Mouse (Mus musculus): ENCODE measurements around the gene Syt12. TPM values are rescaled to one million over a fixed set of nuclear protein-coding genes. Genes with fewer than 3 reads are reported as not detected.

Syt12 gene
- polyA plus RNA-seq, 1 experiment from 2014 or later, result 1.9 TPM

- H3K36me3 ChIP-seq (ENCODE audit: control insufficient read depth, insufficient read depth, low read length), result no peaks in the 10 kb centered on the region
- H3K4me1 ChIP-seq (ENCODE audit: control insufficient read depth, insufficient read depth, low read length), result peaks cover 3% of the 10 kb centered on the region; the same call in 1 of the 2 replicates
- H3K4me3 ChIP-seq (ENCODE audit: low read depth, low read length), result peak within 1 kb of the TSS; percentile 66
- ATAC-seq (peak; percentile 100), DNase-seq (ENCODE audit: low spot score) (peak; percentile 100)
- no peaks in the 10 kb centered on the region for H3K9me3 ChIP-seq (replicated peaks; ENCODE audit: control insufficient read depth, low read length)
- H3K9ac ChIP-seq (ENCODE audit: low read length), result peak within 1 kb of the TSS; percentile 61
- no peaks in the 10 kb centered on the region for H3K27me3 ChIP-seq (replicated peaks; ENCODE audit: control insufficient read depth, insufficient read depth, low read length)
- no peak within 1 kb of the TSS for H3K27ac ChIP-seq (ENCODE audit: low read depth, low read length)
- peak within 1 kb of the TSS; percentile 72 for H3K4me2 ChIP-seq (ENCODE audit: low read length)
- under 1% methylated on average over 81 of the region's 82 CpGs for WGBS
These were observed 33.0 kb upstream of the Syt12 start, which contains the start of gene Pcx for GRCm38 (mm10) chr19:4509986-4510963. Gene Pcx, plus strand, starts transcription at chr19:4510472.

GRCm38 (mm10) chr19:4507746-4508145 is 30.5 kb upstream of the Syt12 start:
- Histone ChIP-seq H3K27me3 (replicated peaks; ENCODE audit: control insufficient read depth, insufficient read depth, low read length) (no peaks in the 10 kb centered on the region), H3K27ac (ENCODE audit: low read depth, low read length) (no peak overlapping the region), H3K4me2 (ENCODE audit: low read length) (no peak overlapping the region), H3K36me3 (ENCODE audit: control insufficient read depth, insufficient read depth, low read length) (no peaks in the 10 kb centered on the region), H3K4me1 (ENCODE audit: control insufficient read depth, insufficient read depth, low read length) (peaks cover 3% of the 10 kb centered on the region; the same call in 1 of the 2 replicates), H3K9ac (ENCODE audit: low read length) (no peak overlapping the region), H3K9me3 (replicated peaks; ENCODE audit: control insufficient read depth, low read length) (no peaks in the 10 kb centered on the region), H3K4me3 (ENCODE audit: low read depth, low read length) (no peak overlapping the region)
- no peak for ATAC-seq
- WGBS, result 64% methylated on average over 3 of the region's 3 CpGs
- DNase-seq (ENCODE audit: low spot score), result no peak

- H3K27me3 ChIP-seq (replicated peaks; ENCODE audit: control insufficient read depth, insufficient read depth, low read length), result no peaks in the 10 kb centered on the region
- 92% methylated on average over 1 of the region's 1 CpGs for WGBS
- no peak overlapping the region for H3K4me2 ChIP-seq (ENCODE audit: low read length)
- H3K27ac ChIP-seq (ENCODE audit: low read depth, low read length), result no peak overlapping the region
- ATAC-seq (no peak), DNase-seq (ENCODE audit: low spot score) (no peak)
- no peaks in the 10 kb centered on the region for H3K4me1 ChIP-seq (ENCODE audit: control insufficient read depth, insufficient read depth, low read length)
- H3K36me3 ChIP-seq (ENCODE audit: control insufficient read depth, insufficient read depth, low read length), result no peaks in the 10 kb centered on the region
- H3K4me3 ChIP-seq (ENCODE audit: low read depth, low read length), result no peak overlapping the region
- H3K9ac ChIP-seq (ENCODE audit: low read length), result no peak overlapping the region
- no peaks in the 10 kb centered on the region for H3K9me3 ChIP-seq (replicated peaks; ENCODE audit: control insufficient read depth, low read length)
These were observed 27.6 kb upstream of the Syt12 start for GRCm38 (mm10) chr19:4504830-4505229.

- no peak overlapping the region for H3K4me3 ChIP-seq (ENCODE audit: low read depth, low read length)
- no peak overlapping the region for H3K27ac ChIP-seq (ENCODE audit: low read depth, low read length)
- H3K9me3 ChIP-seq (replicated peaks; ENCODE audit: control insufficient read depth, low read length), result no peaks in the 10 kb centered on the region
- DNase-seq (ENCODE audit: low spot score) (no peak), ATAC-seq (no peak)
- H3K27me3 ChIP-seq (replicated peaks; ENCODE audit: control insufficient read depth, insufficient read depth, low read length), result no peaks in the 10 kb centered on the region
- no peak overlapping the region for H3K9ac ChIP-seq (ENCODE audit: low read length)
- 71% methylated on average over 2 of the region's 2 CpGs for WGBS
- H3K4me2 ChIP-seq (ENCODE audit: low read length), result no peak overlapping the region
- H3K4me1 ChIP-seq (ENCODE audit: control insufficient read depth, insufficient read depth, low read length), result no peaks in the 10 kb centered on the region
- no peaks in the 10 kb centered on the region for H3K36me3 ChIP-seq (ENCODE audit: control insufficient read depth, insufficient read depth, low read length)
These were observed 25.5 kb upstream of the Syt12 start for GRCm38 (mm10) chr19:4502701-4503100.

- WGBS, result 61% methylated on average over 16 of the region's 16 CpGs
These were observed 21.1 kb upstream of the Syt12 start, which contains the start of gene 2010003K11Rik for GRCm38 (mm10) chr19:4498062-4498933. Gene 2010003K11Rik, minus strand, starts transcription at chr19:4498583.

GRCm38 (mm10) chr19:4497263-4497973 is 20.2 kb upstream of the Syt12 start:
- 10% methylated on average over 4 of the region's 4 CpGs for WGBS
- Histone ChIP-seq H3K4me2 (ENCODE audit: low read length) (no peak overlapping the region), H3K27me3 (replicated peaks; ENCODE audit: control insufficient read depth, insufficient read depth, low read length) (no peaks in the 10 kb centered on the region), H3K4me3 (ENCODE audit: low read depth, low read length) (no peak overlapping the region), H3K36me3 (ENCODE audit: control insufficient read depth, insufficient read depth, low read length) (no peaks in the 10 kb centered on the region), H3K27ac (ENCODE audit: low read depth, low read length) (no peak overlapping the region), H3K9me3 (replicated peaks; ENCODE audit: control insufficient read depth, low read length) (no peaks in the 10 kb centered on the region), H3K9ac (ENCODE audit: low read length) (no peak overlapping the region), H3K4me1 (ENCODE audit: control insufficient read depth, insufficient read depth, low read length) (no peaks in the 10 kb centered on the region)
- DNase-seq (ENCODE audit: low spot score) (peak; percentile 87), ATAC-seq (peak; percentile 67)

More at GRCm38 (mm10) chr19:4498062-4498933, 21.1 kb upstream of the Syt12 start, which contains the start of gene 2010003K11Rik:
- ATAC-seq (no peak), DNase-seq (ENCODE audit: low spot score) (no peak)
- Histone ChIP-seq H3K36me3 (ENCODE audit: control insufficient read depth, insufficient read depth, low read length) (no peaks in the 10 kb centered on the region), H3K9me3 (replicated peaks; ENCODE audit: control insufficient read depth, low read length) (no peaks in the 10 kb centered on the region), H3K27ac (ENCODE audit: low read depth, low read length) (no peak within 1 kb of the TSS), H3K9ac (ENCODE audit: low read length) (peak within 1 kb of the TSS; percentile 25; the same call in 1 of the 2 replicates), H3K4me2 (ENCODE audit: low read length) (no peak within 1 kb of the TSS), H3K27me3 (replicated peaks; ENCODE audit: control insufficient read depth, insufficient read depth, low read length) (no peaks in the 10 kb centered on the region), H3K4me1 (ENCODE audit: control insufficient read depth, insufficient read depth, low read length) (no peaks in the 10 kb centered on the region), H3K4me3 (ENCODE audit: low read depth, low read length) (no peak within 1 kb of the TSS)

- Histone ChIP-seq H3K36me3 (ENCODE audit: control insufficient read depth, insufficient read depth, low read length) (no peaks in the 10 kb centered on the region), H3K27ac (ENCODE audit: low read depth, low read length) (no peak overlapping the region), H3K9me3 (replicated peaks; ENCODE audit: control insufficient read depth, low read length) (no peaks in the 10 kb centered on the region), H3K4me1 (ENCODE audit: control insufficient read depth, insufficient read depth, low read length) (no peaks in the 10 kb centered on the region), H3K27me3 (replicated peaks; ENCODE audit: control insufficient read depth, insufficient read depth, low read length) (no peaks in the 10 kb centered on the region), H3K4me3 (ENCODE audit: low read depth, low read length) (no peak overlapping the region), H3K4me2 (ENCODE audit: low read length) (no peak overlapping the region), H3K9ac (ENCODE audit: low read length) (no peak overlapping the region)
- DNase-seq (ENCODE audit: low spot score) (no peak), ATAC-seq (no peak)
- 86% methylated on average over 3 of the region's 3 CpGs for WGBS
These were observed 19.5 kb upstream of the Syt12 start for GRCm38 (mm10) chr19:4496535-4497262.

GRCm38 (mm10) chr19:4495814-4496213 is 18.6 kb upstream of the Syt12 start:
- no peak overlapping the region for H3K9ac ChIP-seq (ENCODE audit: low read length)
- no peaks in the 10 kb centered on the region for H3K36me3 ChIP-seq (ENCODE audit: control insufficient read depth, insufficient read depth, low read length)
- H3K4me3 ChIP-seq (ENCODE audit: low read depth, low read length), result no peak overlapping the region
- ATAC-seq, result no peak
- no peaks in the 10 kb centered on the region for H3K4me1 ChIP-seq (ENCODE audit: control insufficient read depth, insufficient read depth, low read length)
- 83% methylated on average over 5 of the region's 5 CpGs for WGBS
- no peak overlapping the region for H3K27ac ChIP-seq (ENCODE audit: low read depth, low read length)
- H3K9me3 ChIP-seq (replicated peaks; ENCODE audit: control insufficient read depth, low read length), result no peaks in the 10 kb centered on the region
- DNase-seq (ENCODE audit: low spot score), result no peak
- no peaks in the 10 kb centered on the region for H3K27me3 ChIP-seq (replicated peaks; ENCODE audit: control insufficient read depth, insufficient read depth, low read length)
- no peak overlapping the region for H3K4me2 ChIP-seq (ENCODE audit: low read length)

Measured in forebrain, embryonic 14.5 days (tissue).